Mouse (Mus musculus): Measurements from ENCODE around the gene Cryzl1. TPM values are rescaled to one million over a fixed set of nuclear protein-coding genes. Genes with fewer than 3 reads are reported as not detected.

The Cryzl1 gene
- polyA plus RNA-seq, 1 experiment from 2014 or later: 88.9 TPM

DNA sequence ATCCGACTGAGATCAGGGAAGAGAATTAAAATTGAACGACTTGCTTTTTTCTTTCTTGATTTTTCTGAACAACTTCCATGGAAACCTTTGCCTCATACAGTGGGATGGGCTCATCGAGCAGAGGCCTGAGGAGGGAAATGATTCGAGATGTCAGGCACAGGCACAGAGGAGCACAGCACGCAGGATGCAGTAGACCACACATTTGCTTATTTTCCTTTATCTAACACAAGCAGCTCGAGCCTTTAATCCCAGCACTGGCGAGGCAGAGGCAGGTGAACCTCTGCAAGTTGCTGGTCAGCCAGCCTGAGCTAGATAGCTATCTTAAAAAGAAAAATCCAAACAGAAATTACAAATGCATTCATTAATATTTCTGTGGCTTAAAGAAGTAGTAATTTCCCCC, 39.0 kb downstream of the Cryzl1 start:
- ATAC-seq (ENCODE audit: insufficient number of reproducible peaks, insufficient read depth, low FRiP score, low read depth): no peak
- Histone ChIP-seq H3K4me3 (ENCODE audit: low read depth, low read length) (no peak overlapping the region), H3K9me3 (ENCODE audit: control insufficient read depth, low read depth, low read length) (no peaks in the 10 kb centered on the region), H3K9ac (replicated peaks; ENCODE audit: low read depth, low read length) (no peak overlapping the region), H3K4me1 (ENCODE audit: control insufficient read depth, insufficient read depth, low read length) (peaks cover 10% of the 10 kb centered on the region), H3K27me3 (ENCODE audit: control insufficient read depth, insufficient read depth, low read length) (no peaks in the 10 kb centered on the region), H3K27ac (ENCODE audit: low read length) (no peak overlapping the region), H3K4me2 (replicated peaks; ENCODE audit: low read depth, low read length) (no peak overlapping the region; the same call in 1 of the 2 replicates), H3K36me3 (ENCODE audit: control insufficient read depth, insufficient read depth, low read length) (peaks cover 4% of the 10 kb centered on the region)
- WGBS: 46% methylated on average over 7 of the region's 7 CpGs

DNA sequence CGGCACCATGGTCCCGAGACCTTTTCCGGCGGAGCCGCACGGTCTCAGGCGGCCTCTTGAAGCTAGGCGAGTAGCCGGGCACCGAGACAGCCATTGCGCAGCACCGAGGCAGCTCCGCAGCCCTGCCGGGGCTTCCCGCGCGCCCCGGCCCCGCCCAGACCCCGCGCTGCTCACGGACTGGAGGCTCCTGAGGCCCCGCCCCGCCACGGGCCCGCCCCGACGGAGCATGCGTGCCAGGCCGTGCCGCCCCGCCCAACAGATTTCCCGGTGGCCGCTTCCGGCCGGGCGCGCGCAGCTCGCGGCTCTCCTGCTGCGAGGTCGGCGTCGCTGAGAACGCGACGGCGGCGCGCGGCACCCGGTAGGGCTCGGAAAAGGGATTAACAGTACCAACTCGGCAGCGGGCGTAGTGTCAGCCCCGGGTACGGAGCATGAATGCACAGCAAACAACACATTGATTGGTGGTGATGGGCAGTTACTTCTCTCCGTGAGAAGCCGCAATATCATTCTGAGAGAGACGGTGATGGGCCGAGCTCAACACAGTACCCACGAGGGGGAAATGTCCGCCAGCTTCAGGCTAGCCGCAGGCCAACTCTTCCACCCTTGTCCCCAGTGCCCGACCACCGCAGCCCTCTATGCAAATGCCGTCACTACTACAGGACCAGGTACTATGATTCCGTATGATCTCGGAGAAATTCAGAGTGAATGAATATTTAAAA, 40.0 kb downstream of the Cryzl1 start, which contains the start of gene Donson:
Gene Donson, minus strand, starts transcription at position 152 of the 716 bp plus-strand sequence.
- Histone ChIP-seq H3K36me3 (ENCODE audit: control insufficient read depth, insufficient read depth, low read length) (peaks cover 10% of the 10 kb centered on the region), H3K9ac (replicated peaks; ENCODE audit: low read depth, low read length) (peak within 1 kb of the TSS; percentile 81), H3K4me3 (ENCODE audit: low read depth, low read length) (peak within 1 kb of the TSS; percentile 86), H3K4me2 (replicated peaks; ENCODE audit: low read depth, low read length) (peak within 1 kb of the TSS; percentile 83), H3K27ac (ENCODE audit: low read length) (peak within 1 kb of the TSS; percentile 67; the same call in 1 of the 2 replicates), H3K27me3 (ENCODE audit: control insufficient read depth, insufficient read depth, low read length) (no peaks in the 10 kb centered on the region), H3K4me1 (ENCODE audit: control insufficient read depth, insufficient read depth, low read length) (peaks cover 10% of the 10 kb centered on the region), H3K9me3 (ENCODE audit: control insufficient read depth, low read depth, low read length) (no peaks in the 10 kb centered on the region)
- WGBS: under 1% methylated on average over 70 of the region's 71 CpGs
- peak; percentile 97 for ATAC-seq (ENCODE audit: insufficient number of reproducible peaks, insufficient read depth, low FRiP score, low read depth)

DNA sequence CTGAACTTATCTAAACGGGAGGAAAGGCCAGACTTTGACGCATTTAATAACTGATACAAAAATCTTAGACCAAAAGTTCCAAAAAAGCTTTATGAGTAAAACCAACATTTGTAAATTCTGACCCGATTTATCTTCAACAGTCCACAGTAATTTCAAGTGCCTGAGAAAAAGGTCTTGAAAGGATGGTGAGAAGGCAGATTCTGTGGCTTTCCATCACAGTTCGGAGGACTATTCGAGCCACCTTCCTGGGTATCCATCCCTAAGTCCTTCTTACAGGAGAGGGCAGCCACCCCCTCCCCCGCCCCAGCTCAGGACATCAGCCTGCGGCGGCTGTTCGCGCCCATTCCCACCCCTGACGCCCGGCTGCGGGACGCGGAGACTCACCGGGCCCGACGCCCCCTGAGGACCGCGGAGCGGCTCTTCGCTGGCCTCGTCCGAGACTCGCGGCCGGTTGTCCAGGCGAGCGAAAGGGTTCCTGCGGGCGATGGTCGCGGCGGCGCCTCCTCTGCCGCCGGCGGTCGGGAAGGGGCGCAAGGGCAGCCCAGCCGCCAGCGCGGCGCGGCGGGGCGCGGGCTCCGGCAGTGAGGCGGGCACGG, 40.7 kb downstream of the Cryzl1 start:
- peak overlapping the region; percentile 86 for H3K4me3 ChIP-seq (ENCODE audit: low read depth, low read length)
- H3K4me1 ChIP-seq (ENCODE audit: control insufficient read depth, insufficient read depth, low read length): peaks cover 10% of the 10 kb centered on the region
- peak overlapping the region; percentile 81 for H3K9ac ChIP-seq (replicated peaks; ENCODE audit: low read depth, low read length)
- H3K36me3 ChIP-seq (ENCODE audit: control insufficient read depth, insufficient read depth, low read length): peaks cover 14% of the 10 kb centered on the region
- peak; percentile 39; the same call in 1 of the 2 replicates for ATAC-seq (ENCODE audit: insufficient number of reproducible peaks, insufficient read depth, low FRiP score, low read depth)
- peak overlapping the region; percentile 83 for H3K4me2 ChIP-seq (replicated peaks; ENCODE audit: low read depth, low read length)
- WGBS: 1% methylated on average over 48 of the region's 51 CpGs
- H3K9me3 ChIP-seq (ENCODE audit: control insufficient read depth, low read depth, low read length): no peaks in the 10 kb centered on the region
- peak overlapping the region; percentile 52; the same call in 1 of the 2 replicates for H3K27ac ChIP-seq (ENCODE audit: low read length)
- no peaks in the 10 kb centered on the region for H3K27me3 ChIP-seq (ENCODE audit: control insufficient read depth, insufficient read depth, low read length)

DNA sequence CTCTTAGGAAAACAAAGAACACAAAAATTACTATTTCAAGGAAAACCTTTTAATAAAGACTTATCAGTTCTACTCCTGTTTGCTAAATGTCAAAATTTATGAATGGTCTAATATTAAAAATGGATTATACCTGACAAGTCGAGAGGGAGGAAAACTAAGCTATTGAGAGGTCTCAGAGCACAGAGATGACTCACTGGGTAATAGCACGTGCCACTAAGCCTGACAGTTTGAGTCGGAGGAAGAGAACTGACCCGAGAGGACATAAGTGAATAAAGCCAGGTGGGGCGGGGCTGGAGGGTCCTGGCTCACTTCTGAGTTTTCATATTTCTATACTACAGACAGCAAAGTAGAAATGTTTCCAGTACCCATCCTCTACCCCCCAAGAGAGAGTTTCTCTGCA, 42.4 kb downstream of the Cryzl1 start:
- no peaks in the 10 kb centered on the region for H3K27me3 ChIP-seq (ENCODE audit: control insufficient read depth, insufficient read depth, low read length)
- no peak overlapping the region for H3K4me3 ChIP-seq (ENCODE audit: low read depth, low read length)
- H3K4me2 ChIP-seq (replicated peaks; ENCODE audit: low read depth, low read length): no peak overlapping the region
- whole genome bisulfite sequencing: 66% methylated on average over 5 of the region's 5 CpGs
- peaks cover 23% of the 10 kb centered on the region for H3K36me3 ChIP-seq (ENCODE audit: control insufficient read depth, insufficient read depth, low read length)
- ATAC-seq (ENCODE audit: insufficient number of reproducible peaks, insufficient read depth, low FRiP score, low read depth): no peak
- no peaks in the 10 kb centered on the region for H3K9me3 ChIP-seq (ENCODE audit: control insufficient read depth, low read depth, low read length)
- H3K27ac ChIP-seq (ENCODE audit: low read length): no peak overlapping the region
- no peak overlapping the region for H3K9ac ChIP-seq (replicated peaks; ENCODE audit: low read depth, low read length)
- H3K4me1 ChIP-seq (ENCODE audit: control insufficient read depth, insufficient read depth, low read length): peaks cover 10% of the 10 kb centered on the region

DNA sequence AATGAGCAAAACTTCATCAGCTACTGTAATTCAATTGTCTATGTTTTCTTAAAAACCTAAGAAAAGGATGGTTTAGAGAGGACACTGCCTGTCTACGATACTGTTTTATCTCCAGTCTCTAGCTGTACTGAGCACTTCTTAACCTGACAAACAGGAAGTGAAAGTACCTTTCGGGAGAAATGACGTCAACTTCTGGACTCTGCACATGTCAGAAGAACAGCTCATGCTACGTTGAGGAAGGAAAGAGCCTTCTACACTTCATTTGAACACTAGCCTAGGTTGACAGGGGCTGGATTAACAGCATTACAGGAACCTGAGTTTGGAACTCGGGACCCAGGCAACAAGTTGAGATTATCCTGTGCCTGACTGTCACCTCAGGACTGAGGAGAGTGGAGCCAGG, 43.2 kb downstream of the Cryzl1 start:
- Histone ChIP-seq H3K9ac (replicated peaks; ENCODE audit: low read depth, low read length) (no peak overlapping the region), H3K4me1 (ENCODE audit: control insufficient read depth, insufficient read depth, low read length) (peaks cover 10% of the 10 kb centered on the region), H3K4me2 (replicated peaks; ENCODE audit: low read depth, low read length) (no peak overlapping the region), H3K9me3 (ENCODE audit: control insufficient read depth, low read depth, low read length) (no peaks in the 10 kb centered on the region), H3K4me3 (ENCODE audit: low read depth, low read length) (no peak overlapping the region), H3K27me3 (ENCODE audit: control insufficient read depth, insufficient read depth, low read length) (no peaks in the 10 kb centered on the region), H3K27ac (ENCODE audit: low read length) (no peak overlapping the region), H3K36me3 (ENCODE audit: control insufficient read depth, insufficient read depth, low read length) (peaks cover 27% of the 10 kb centered on the region)
- WGBS: 92% methylated on average over 5 of the region's 5 CpGs
- no peak for ATAC-seq (ENCODE audit: insufficient number of reproducible peaks, insufficient read depth, low FRiP score, low read depth)

DNA sequence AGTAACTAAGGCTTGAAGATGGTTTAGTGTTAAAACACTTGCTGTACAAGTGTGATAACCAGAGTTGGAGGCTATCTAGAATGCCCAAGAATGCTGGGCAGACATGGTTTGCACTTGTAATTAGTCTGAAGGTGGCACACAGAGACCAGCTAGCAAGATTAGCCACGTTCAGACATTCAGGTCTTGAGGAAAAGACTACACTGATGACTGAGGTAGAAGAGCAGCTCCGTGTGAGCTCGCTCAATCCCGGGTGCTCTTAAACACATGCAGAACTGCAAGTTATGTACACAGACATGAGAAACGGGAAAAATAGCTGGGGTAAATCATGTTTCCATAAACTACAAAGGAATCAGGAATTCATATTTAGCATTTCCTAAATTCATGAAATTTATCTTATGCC, 48.1 kb downstream of the Cryzl1 start:
- H3K4me2 ChIP-seq (replicated peaks; ENCODE audit: low read depth, low read length): no peak overlapping the region
- peaks cover 70% of the 10 kb centered on the region for H3K36me3 ChIP-seq (ENCODE audit: control insufficient read depth, insufficient read depth, low read length)
- H3K4me1 ChIP-seq (ENCODE audit: control insufficient read depth, insufficient read depth, low read length): no peaks in the 10 kb centered on the region
- 74% methylated on average over 5 of the region's 5 CpGs for WGBS
- H3K27ac ChIP-seq (ENCODE audit: low read length): no peak overlapping the region
- ATAC-seq (ENCODE audit: insufficient number of reproducible peaks, insufficient read depth, low FRiP score, low read depth): no peak
- H3K9me3 ChIP-seq (ENCODE audit: control insufficient read depth, low read depth, low read length): no peaks in the 10 kb centered on the region
- no peak overlapping the region for H3K9ac ChIP-seq (replicated peaks; ENCODE audit: low read depth, low read length)
- H3K4me3 ChIP-seq (ENCODE audit: low read depth, low read length): no peak overlapping the region
- H3K27me3 ChIP-seq (ENCODE audit: control insufficient read depth, insufficient read depth, low read length): no peaks in the 10 kb centered on the region

DNA sequence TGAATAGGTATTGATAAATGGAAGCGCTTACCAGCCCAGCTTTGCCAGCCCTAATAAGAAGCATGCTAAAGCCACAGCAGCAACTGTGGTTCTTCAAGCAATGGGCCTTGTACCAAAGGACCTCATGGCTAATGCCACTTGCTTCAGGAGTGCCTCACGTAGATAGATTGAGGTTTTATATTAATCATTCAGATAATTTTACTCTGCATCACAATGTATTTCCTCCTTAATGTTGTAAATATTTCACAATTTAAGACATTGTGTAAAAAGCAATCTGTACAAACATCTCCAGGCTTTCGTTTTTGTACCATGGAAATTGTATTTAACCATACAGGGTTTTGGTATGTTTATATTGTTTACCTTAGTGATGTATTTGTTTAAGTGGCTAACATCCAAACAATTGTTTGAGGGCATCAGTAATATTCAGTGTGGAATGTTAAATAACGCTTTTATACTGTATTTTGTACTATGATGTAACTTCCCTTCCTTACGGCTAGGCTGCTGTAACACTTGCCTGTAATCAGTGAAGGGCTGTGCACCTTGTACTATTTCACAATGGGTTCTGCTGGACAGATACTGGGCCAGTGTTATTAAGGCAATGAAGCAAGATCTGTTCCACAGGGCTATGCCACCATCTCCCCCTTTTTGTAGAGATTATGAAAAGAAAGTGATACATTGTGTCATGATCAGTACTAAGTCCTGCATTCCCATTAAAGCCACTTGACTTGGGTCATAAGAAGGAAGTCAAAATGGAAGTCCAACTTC, 50.4 kb downstream of the Cryzl1 start:
- H3K4me2 ChIP-seq (replicated peaks; ENCODE audit: low read depth, low read length): no peak overlapping the region
- WGBS: 83% methylated on average over 5 of the region's 5 CpGs
- peaks cover 75% of the 10 kb centered on the region for H3K36me3 ChIP-seq (ENCODE audit: control insufficient read depth, insufficient read depth, low read length)
- no peaks in the 10 kb centered on the region for H3K27me3 ChIP-seq (ENCODE audit: control insufficient read depth, insufficient read depth, low read length)
- H3K4me3 ChIP-seq (ENCODE audit: low read depth, low read length): no peak overlapping the region
- no peak for ATAC-seq (ENCODE audit: insufficient number of reproducible peaks, insufficient read depth, low FRiP score, low read depth)
- H3K4me1 ChIP-seq (ENCODE audit: control insufficient read depth, insufficient read depth, low read length): no peaks in the 10 kb centered on the region
- no peaks in the 10 kb centered on the region for H3K9me3 ChIP-seq (ENCODE audit: control insufficient read depth, low read depth, low read length)
- no peak overlapping the region for H3K27ac ChIP-seq (ENCODE audit: low read length)
- no peak overlapping the region for H3K9ac ChIP-seq (replicated peaks; ENCODE audit: low read depth, low read length)

DNA sequence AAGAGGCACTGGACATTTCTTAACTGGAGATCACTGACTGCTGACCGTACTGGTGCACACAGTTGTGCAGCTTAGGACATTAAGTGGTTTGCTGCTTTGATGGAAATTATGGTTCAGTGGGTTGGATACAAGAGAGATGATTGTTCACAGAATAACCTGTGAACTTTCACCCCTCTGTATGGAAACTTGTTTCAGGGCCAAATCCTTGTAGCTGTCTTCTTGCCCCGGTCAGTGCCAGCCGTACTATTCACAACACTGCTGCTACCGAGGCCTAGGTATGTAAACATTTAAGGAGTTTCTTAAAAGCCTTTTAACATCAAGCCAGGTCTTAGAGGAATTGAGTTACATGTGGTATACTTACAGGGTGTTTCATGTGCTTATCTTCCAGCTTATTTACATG, 54.3 kb downstream of the Cryzl1 start:
- H3K9me3 ChIP-seq (ENCODE audit: control insufficient read depth, low read depth, low read length): no peaks in the 10 kb centered on the region
- no peak overlapping the region for H3K4me3 ChIP-seq (ENCODE audit: low read depth, low read length)
- H3K9ac ChIP-seq (replicated peaks; ENCODE audit: low read depth, low read length): no peak overlapping the region
- peaks cover 90% of the 10 kb centered on the region for H3K36me3 ChIP-seq (ENCODE audit: control insufficient read depth, insufficient read depth, low read length)
- H3K27ac ChIP-seq (ENCODE audit: low read length): no peak overlapping the region
- no peaks in the 10 kb centered on the region for H3K27me3 ChIP-seq (ENCODE audit: control insufficient read depth, insufficient read depth, low read length)
- 69% methylated on average over 4 of the region's 4 CpGs for WGBS
- H3K4me2 ChIP-seq (replicated peaks; ENCODE audit: low read depth, low read length): no peak overlapping the region
- H3K4me1 ChIP-seq (ENCODE audit: control insufficient read depth, insufficient read depth, low read length): no peaks in the 10 kb centered on the region
- ATAC-seq (ENCODE audit: insufficient number of reproducible peaks, insufficient read depth, low FRiP score, low read depth): no peak
